Mouse (Mus musculus) liver, postnatal 0 days (tissue): ENCODE data around the gene Nedd4. TPM values are rescaled to one million over a fixed set of nuclear protein-coding genes. Genes with fewer than 3 reads are reported as not detected.

Experiments used
- ATAC-seq: fragments of 200-750 bp; cut with Nextera tagmentation; 2 replicates; pipeline ENCODE4 v1.8.0; 2017; ENCODE audit warnings: mild to moderate bottlenecking, moderate library complexity
- DNase-seq: peaks from one replicate; pipeline ENCODE4 v3.0.0-alpha.2; 2016
- H3K27ac ChIP-seq: fragments of 300-500 bp; sonication (generic); 2 replicates; pipeline ENCODE4 v1.5.1; 2014; ENCODE audit warnings: antibody characterized with exemption, moderate library complexity, mild to moderate bottlenecking, low read depth
- H3K27me3 ChIP-seq: fragments of 300-500 bp; sonication (generic); 2 replicates; pipeline ENCODE4 v1.6.1; 2014; ENCODE audit warnings: low read length, control low read depth, mixed read lengths; ENCODE audit not compliant: insufficient read depth
- H3K36me3 ChIP-seq: fragments of 300-500 bp; sonication (generic); replicated peaks from 2 replicates; pipeline ENCODE4 v1.6.1; 2014; ENCODE audit warnings: mild to moderate bottlenecking, control low read depth, low read length, moderate library complexity, mixed read lengths; ENCODE audit not compliant: insufficient read depth
- H3K4me1 ChIP-seq: fragments of 300-500 bp; sonication (generic); 2 replicates; pipeline ENCODE4 v1.6.1; 2014; ENCODE audit warnings: antibody characterized with exemption, mild to moderate bottlenecking, control low read depth; ENCODE audit not compliant: insufficient read depth
- H3K4me2 ChIP-seq: fragments of 300-500 bp; sonication (generic); 2 replicates; pipeline ENCODE4 v1.6.1; 2014; ENCODE audit warnings: low read depth, mild to moderate bottlenecking, low read length, moderate library complexity, mixed read lengths
- H3K4me3 ChIP-seq: fragments of 300-500 bp; sonication (generic); 2 replicates; pipeline ENCODE4 v1.5.1; 2014; ENCODE audit warnings: low read depth, low read length
- H3K9ac ChIP-seq: fragments of 300-500 bp; sonication (generic); replicated peaks from 2 replicates; pipeline ENCODE4 v1.6.1; 2014; ENCODE audit warnings: mild to moderate bottlenecking, moderate library complexity
- H3K9me3 ChIP-seq: fragments of 300-500 bp; sonication (generic); 2 replicates; pipeline ENCODE4 v1.6.1; 2016; ENCODE audit warnings: mild to moderate bottlenecking, control low read depth, low read length, mixed read lengths
- CTCF ChIP-seq: sonication (generic); IDR thresholded peaks from 2 replicates; pipeline ENCODE4 v1.5.1; 2016; ENCODE audit warnings: antibody characterized with exemption, low read depth
- EP300 ChIP-seq: IDR thresholded peaks from 2 replicates; pipeline ENCODE4 v1.6.1; 2016; ENCODE audit warnings: antibody characterized with exemption, low read depth, mild to moderate bottlenecking
- WGBS: fragments of 180-500 bp; shearing (Covaris S2); extraction: QIAGEN DNeasy Blood & Tissue Kit; methylation state at CpG from one replicate; pipeline ENCODE4 v1.1.7; 2014; ENCODE audit not compliant: insufficient replicate concordance; 5-methylcytosine and 5-hydroxymethylcytosine counted together
- polyA plus RNA-seq: library from polyadenylated mRNA; unstranded; fragments of >200 nt; fragmentation: Nextera tagmentation; extraction: Ambion mirVana; gene quantifications from 2 replicates; pipeline ENCODE4 v1.2.1, GENCODE M21; 2015

The Nedd4 gene
- polyA plus RNA-seq, 1 experiment from 2014 or later: 70.3 TPM

DNA sequence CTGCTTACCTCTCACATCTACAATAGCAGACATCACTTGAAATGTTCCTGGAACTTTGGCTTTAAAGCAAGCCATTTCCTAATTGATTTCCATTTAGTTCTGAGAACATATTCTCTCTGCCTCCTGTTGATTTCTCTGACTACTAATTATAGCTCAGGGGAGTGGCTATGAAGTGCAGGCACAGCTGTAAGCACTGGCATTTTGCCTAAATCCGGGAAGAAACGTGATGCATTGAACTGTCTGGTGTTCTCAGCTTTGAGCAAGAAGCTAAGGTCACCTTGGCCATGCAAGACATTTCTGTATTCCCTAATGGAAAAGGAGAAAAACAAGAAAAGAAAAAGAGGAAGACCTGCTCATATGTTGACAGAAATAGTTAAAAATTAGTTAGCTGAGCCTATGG lies 33.6 kb upstream of the Nedd4 start:
- TF ChIP-seq CTCF (no peak), EP300 (0 out of 2 replicates have a peak, but pooled peaks have one; percentile 24)
- peak; percentile 48 for DNase-seq
- Histone ChIP-seq H3K9ac (no peak overlapping the region), H3K4me3 (no peak overlapping the region), H3K4me1 (peaks cover 12% of the 10 kb centered on the region; the same call in 1 of the 2 replicates), H3K27me3 (no peaks in the 10 kb centered on the region), H3K4me2 (no peak overlapping the region), H3K27ac (peak overlapping the region; percentile 20; the same call in 1 of the 2 replicates), H3K9me3 (no peaks in the 10 kb centered on the region), H3K36me3 (no peaks in the 10 kb centered on the region)
- 9% methylated on average over 2 of the region's 2 CpGs for WGBS
- peak; percentile 41; the same call in 1 of the 2 replicates for ATAC-seq

DNA sequence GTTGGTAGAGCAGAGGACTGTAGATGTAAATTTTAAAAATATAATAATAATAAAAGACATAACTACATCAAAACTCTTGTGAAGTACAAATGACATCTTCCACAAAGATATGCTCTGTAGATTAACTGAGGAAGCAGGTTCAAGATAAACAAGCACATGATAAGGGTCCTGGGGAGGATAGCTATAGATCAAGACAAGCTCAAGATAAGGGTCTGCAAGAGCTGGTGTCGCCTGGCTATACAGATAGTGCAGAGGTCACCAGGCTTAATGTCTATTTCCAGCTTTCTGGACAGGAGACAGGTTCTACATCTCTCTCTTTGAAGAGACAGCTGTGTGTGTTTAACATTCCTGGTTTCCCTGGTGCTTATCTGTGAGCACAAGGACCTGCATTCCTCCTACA lies 29.9 kb upstream of the Nedd4 start:
- no peak for ATAC-seq
- 48% methylated on average over 1 of the region's 1 CpGs for WGBS

DNA sequence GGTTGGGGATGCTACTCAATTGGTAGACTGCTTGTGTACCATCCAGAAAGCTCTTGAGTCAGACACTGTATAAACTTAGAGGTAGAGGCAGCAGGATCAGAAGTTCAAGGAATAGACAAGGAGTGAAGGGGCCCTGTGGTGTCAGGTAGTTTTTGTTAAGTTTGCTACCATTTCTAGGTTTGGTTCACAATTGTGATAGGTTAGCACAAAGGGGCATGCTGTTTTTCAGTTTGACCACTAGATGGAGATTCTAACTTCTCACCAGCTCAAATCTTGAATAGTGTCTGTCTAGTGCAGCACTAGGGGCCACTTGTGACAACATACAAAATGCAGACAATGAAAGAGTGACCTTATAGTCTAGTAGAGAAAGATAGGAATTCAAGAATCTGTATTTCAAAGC lies 27.0 kb upstream of the Nedd4 start:
- Histone ChIP-seq H3K4me3 (no peak overlapping the region), H3K36me3 (no peaks in the 10 kb centered on the region), H3K4me1 (peaks cover 11% of the 10 kb centered on the region), H3K9me3 (no peaks in the 10 kb centered on the region), H3K27ac (no peak overlapping the region), H3K9ac (no peak overlapping the region), H3K4me2 (no peak overlapping the region), H3K27me3 (no peaks in the 10 kb centered on the region)
- peak; percentile 87 for TF ChIP-seq CTCF
- TF ChIP-seq EP300: no peak
- DNase-seq (no peak), ATAC-seq (no peak)

More for the DNA sequence above, 29.9 kb upstream of the Nedd4 start:
- H3K9ac ChIP-seq: no peak overlapping the region
- H3K4me3 ChIP-seq: no peak overlapping the region
- H3K9me3 ChIP-seq: no peaks in the 10 kb centered on the region
- H3K27me3 ChIP-seq: no peaks in the 10 kb centered on the region
- H3K4me1 ChIP-seq: peaks cover 12% of the 10 kb centered on the region; the same call in 1 of the 2 replicates
- DNase-seq: no peak
- no peaks in the 10 kb centered on the region for H3K36me3 ChIP-seq
- no peak overlapping the region for H3K4me2 ChIP-seq
- TF ChIP-seq CTCF: no peak
- TF ChIP-seq EP300: no peak
- H3K27ac ChIP-seq: no peak overlapping the region

DNA sequence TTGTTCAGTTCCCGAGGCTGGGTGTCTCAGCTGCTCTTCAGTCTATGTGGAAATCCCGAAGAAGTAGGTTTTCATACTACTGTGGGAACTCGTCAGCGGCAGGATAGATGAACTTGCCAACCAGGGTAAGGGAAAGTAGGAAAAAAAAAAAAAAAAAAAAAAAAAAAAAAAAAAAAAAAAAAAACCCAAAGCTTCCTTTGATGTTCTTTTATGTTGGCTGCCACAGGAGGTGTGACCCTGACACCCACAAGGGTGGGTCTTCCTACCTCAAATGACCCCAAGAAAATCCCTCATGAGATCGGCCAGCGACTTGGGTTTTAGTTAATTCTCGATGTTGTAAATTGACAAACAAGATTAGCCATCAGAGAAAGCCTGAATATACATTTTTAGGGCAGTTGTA lies 25.6 kb upstream of the Nedd4 start:
- Histone ChIP-seq H3K4me2 (no peak overlapping the region), H3K36me3 (no peaks in the 10 kb centered on the region), H3K4me3 (no peak overlapping the region), H3K27me3 (no peaks in the 10 kb centered on the region), H3K9me3 (no peaks in the 10 kb centered on the region), H3K27ac (no peak overlapping the region), H3K4me1 (peaks cover 22% of the 10 kb centered on the region), H3K9ac (no peak overlapping the region)
- WGBS: 82% methylated on average over 7 of the region's 7 CpGs
- TF ChIP-seq EP300 (no peak), CTCF (no peak)
- ATAC-seq: no peak
- no peak for DNase-seq

DNA sequence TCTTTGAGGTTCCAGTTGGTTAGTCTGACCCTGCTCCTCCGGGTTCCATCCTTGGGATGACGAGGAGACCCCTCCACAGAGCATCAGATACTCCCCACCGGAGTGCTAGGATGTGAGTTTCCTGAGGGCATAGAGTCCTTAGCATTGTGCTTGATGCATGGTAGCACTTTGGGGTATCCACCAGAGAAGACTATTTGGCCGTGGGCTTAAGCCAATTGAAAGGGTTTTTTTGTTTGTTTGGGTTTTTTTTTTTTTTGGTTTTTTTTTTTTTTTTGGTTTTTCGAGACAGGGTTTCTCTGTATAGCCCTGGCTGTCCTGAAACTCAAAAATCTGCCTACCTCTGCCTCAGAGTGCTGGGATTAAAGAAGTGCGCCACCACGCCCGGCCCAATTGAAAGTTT lies 24.9 kb upstream of the Nedd4 start:
- no peak overlapping the region for H3K4me2 ChIP-seq
- WGBS: 85% methylated on average over 8 of the region's 8 CpGs
- no peak for TF ChIP-seq CTCF
- no peak for TF ChIP-seq EP300
- no peaks in the 10 kb centered on the region for H3K27me3 ChIP-seq
- no peak for DNase-seq
- peaks cover 22% of the 10 kb centered on the region for H3K4me1 ChIP-seq
- ATAC-seq: no peak
- no peaks in the 10 kb centered on the region for H3K36me3 ChIP-seq
- no peak overlapping the region for H3K4me3 ChIP-seq
- H3K9me3 ChIP-seq: no peaks in the 10 kb centered on the region
- no peak overlapping the region for H3K9ac ChIP-seq
- no peak overlapping the region for H3K27ac ChIP-seq

DNA sequence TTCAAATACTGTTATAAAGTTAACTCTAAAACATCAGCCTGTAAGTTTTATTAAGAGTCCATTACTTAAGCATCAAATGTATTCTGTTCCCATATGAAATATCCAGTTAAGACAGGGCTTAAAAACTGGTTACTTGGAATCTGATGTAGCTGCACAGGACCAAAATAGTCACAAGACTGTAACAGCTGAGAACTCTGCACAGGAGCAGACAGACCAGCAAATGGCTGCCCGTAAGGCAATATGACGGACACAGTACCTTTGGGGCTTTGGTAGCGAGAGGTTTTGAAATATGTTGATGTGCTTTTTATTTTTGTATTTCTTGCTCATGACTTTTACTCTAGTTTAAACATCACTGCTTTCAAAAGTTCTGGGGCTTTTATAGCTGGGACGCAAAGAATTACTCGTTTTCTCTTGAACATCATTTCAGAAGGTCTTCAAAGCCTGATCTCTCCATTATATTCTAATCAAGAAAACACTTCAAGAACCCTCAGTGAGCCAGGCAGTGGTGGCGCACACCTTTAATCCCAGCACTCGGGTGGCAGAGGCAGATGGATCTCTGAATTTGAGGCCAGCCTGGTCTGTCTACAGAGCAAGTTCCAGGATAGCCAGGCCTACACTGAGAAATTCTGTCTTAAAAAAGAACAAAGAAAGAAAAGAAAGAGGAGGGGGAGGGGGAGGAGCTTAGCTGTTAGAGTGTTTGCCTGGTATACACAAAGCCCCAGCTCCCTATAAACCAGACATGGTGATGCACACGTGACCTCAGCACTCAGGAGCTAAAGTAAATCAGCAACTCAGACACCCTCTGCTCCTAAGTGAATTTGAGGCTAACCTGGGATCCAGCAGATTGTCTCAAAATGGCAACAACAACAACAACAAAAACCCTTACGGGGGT lies 22.9 kb upstream of the Nedd4 start:
- Histone ChIP-seq H3K4me1 (peaks cover 22% of the 10 kb centered on the region), H3K4me2 (peak overlapping the region; percentile 75), H3K36me3 (no peaks in the 10 kb centered on the region), H3K27ac (peak overlapping the region; percentile 96), H3K9me3 (no peaks in the 10 kb centered on the region), H3K27me3 (no peaks in the 10 kb centered on the region), H3K9ac (peak overlapping the region; percentile 61), H3K4me3 (peak overlapping the region; percentile 42)
- ATAC-seq: peak; percentile 71
- 60% methylated on average over 9 of the region's 9 CpGs for WGBS
- no peak for DNase-seq
- no peak for TF ChIP-seq CTCF
- TF ChIP-seq EP300: no peak
